Mouse (Mus musculus) large intestine, adult 2 months (tissue): Measurements from ENCODE around the gene Nudt16l1. TPM values are rescaled to one million over a fixed set of nuclear protein-coding genes. Genes with fewer than 3 reads are reported as not detected.

Experiments used
- polyA plus RNA-seq: library from polyadenylated mRNA; depleted of rRNA; stranded (reverse); fragments of >200 nt; gene quantifications from 2 replicates; pipeline ENCODE4 v1.2.3, GENCODE M21; 2012; rRNA removed

Nudt16l1 gene
- polyA plus RNA-seq, 1 experiment, result 55.7 TPM

Other genes with a start within 250 kb of the Nudt16l1 start
- gene Nmral1, start 219.4 kb upstream of the Nudt16l1 start, polyA plus RNA-seq, result 8.0 and 12.7 TPM in 2 replicates
- 27.8 and 34.5 TPM in 2 replicates for gene Hmox2, start 212.4 kb upstream of the Nudt16l1 start, polyA plus RNA-seq
- 29.6 and 56.2 TPM in 2 replicates for gene Cdip1, start 148.5 kb upstream of the Nudt16l1 start, polyA plus RNA-seq
- not detected in 2 replicates for gene 4930562C15Rik, start 103.3 kb upstream of the Nudt16l1 start, polyA plus RNA-seq
- gene Ubald1, start 58.4 kb upstream of the Nudt16l1 start, polyA plus RNA-seq, result 25.5 and 26.1 TPM in 2 replicates
- 102 and 116 TPM in 2 replicates for gene Mgrn1, start 52.5 kb upstream of the Nudt16l1 start, polyA plus RNA-seq
- gene Anks3, start 25.4 kb downstream of the Nudt16l1 start, polyA plus RNA-seq, result 25.2 and 44.5 TPM in 2 replicates
- 0.11 and 0.44 TPM in 2 replicates for gene Sept12, start 59.1 kb downstream of the Nudt16l1 start, polyA plus RNA-seq
- 436 and 466 TPM in 2 replicates for gene Smim22, start 68.5 kb downstream of the Nudt16l1 start, polyA plus RNA-seq
- 46.1 and 51.6 TPM in 2 replicates for gene Rogdi, start 74.8 kb downstream of the Nudt16l1 start, polyA plus RNA-seq
- 52.5 and 65.5 TPM in 2 replicates for gene Glyr1, start 111.1 kb downstream of the Nudt16l1 start, polyA plus RNA-seq
- gene Ubn1, start 111.3 kb downstream of the Nudt16l1 start, polyA plus RNA-seq, result 22.4 and 31.1 TPM in 2 replicates
- 0.81 and 0.86 TPM in 2 replicates for gene Ppl, start 193.7 kb downstream of the Nudt16l1 start, polyA plus RNA-seq
- gene Sec14l5, start 208.3 kb downstream of the Nudt16l1 start, polyA plus RNA-seq, result 0.01 TPM in 1 of 2 replicates, not detected in the other